Mouse (Mus musculus): ENCODE measurements around the gene Tle3. TPM values are rescaled to one million over a fixed set of nuclear protein-coding genes. Genes with fewer than 3 reads are reported as not detected.

Tle3 gene
- polyA plus RNA-seq, 1 experiment from 2014 or later: 26.0 TPM

DNA sequence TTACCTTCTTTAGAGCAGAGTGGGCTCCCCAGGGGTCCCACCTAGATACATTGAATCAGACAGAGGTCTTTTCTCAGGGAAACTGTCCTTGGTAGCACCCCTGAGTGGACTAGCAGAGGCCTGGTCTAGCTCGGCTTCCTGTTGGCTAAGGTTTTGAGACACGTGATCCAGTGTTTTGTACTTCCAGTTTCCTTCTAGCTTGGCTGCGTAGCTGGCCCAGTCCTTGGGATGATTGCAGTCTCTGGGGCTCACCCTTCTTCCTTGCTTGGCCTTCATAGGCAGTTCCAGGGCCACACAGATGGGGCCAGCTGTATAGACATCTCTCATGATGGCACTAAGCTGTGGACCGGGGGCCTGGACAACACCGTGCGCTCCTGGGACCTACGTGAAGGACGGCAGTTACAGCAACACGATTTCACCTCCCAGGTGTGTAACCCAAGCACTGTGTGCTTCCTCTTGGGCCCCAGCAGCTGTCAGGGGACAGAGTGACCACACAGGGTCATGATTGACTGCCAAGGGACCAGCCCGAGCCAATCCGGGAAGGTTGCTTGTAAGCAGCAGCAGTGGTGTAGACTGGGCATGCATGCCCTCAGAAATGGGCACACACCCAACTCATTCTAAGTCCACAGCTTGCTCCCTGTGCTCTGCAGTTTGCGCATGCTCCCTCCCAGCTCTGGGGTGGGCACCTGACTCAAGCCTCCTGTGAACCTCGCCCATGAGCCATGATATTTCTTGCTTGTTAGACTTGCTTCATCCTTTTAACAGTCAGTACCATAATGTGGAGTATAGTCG, 41.7 kb downstream of the Tle3 start:
- no peak overlapping the region for H3K4me2 ChIP-seq (replicated peaks; ENCODE audit: low read depth, low read length)
- ATAC-seq (ENCODE audit: low FRiP score, low TSS enrichment): no peak
- H3K27me3 ChIP-seq (ENCODE audit: insufficient read depth, low read length): no peaks in the 10 kb centered on the region
- peaks cover 88% of the 10 kb centered on the region for H3K36me3 ChIP-seq (ENCODE audit: insufficient read depth, low read length)
- no peak overlapping the region for H3K9ac ChIP-seq (replicated peaks; ENCODE audit: low read length)
- peaks cover 7% of the 10 kb centered on the region for H3K4me1 ChIP-seq (ENCODE audit: insufficient read depth, low read length)
- H3K4me3 ChIP-seq (ENCODE audit: low read length): no peak overlapping the region
- no peaks in the 10 kb centered on the region for H3K9me3 ChIP-seq (ENCODE audit: low read length)
- 83% methylated on average over 14 of the region's 14 CpGs for WGBS
- no peak overlapping the region for H3K27ac ChIP-seq (ENCODE audit: low read length)

DNA sequence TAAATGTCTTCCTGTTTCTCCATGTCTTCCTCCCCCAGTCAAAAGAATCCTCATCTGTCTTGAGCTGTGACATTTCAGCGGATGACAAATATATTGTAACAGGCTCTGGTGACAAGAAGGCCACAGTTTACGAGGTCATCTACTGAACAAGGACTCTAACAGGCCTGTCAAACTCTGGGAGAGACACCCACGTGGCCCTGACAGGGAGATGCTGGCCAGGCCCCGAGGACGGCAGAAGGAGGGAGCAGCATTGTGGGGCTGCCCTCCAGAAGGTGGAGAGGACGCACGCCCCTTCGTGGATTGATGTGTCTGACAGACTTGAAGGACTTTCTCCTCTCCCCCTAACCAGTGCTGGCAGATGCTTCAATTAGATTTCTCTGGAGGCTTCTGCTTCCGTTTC, 44.4 kb downstream of the Tle3 start:
- no peak overlapping the region for H3K27ac ChIP-seq (ENCODE audit: low read length)
- H3K4me2 ChIP-seq (replicated peaks; ENCODE audit: low read depth, low read length): no peak overlapping the region
- H3K4me3 ChIP-seq (ENCODE audit: low read length): no peak overlapping the region
- H3K36me3 ChIP-seq (ENCODE audit: insufficient read depth, low read length): peaks cover 65% of the 10 kb centered on the region
- ATAC-seq (ENCODE audit: low FRiP score, low TSS enrichment): no peak
- H3K9me3 ChIP-seq (ENCODE audit: low read length): no peaks in the 10 kb centered on the region
- 21% methylated on average over 9 of the region's 9 CpGs for WGBS
- H3K27me3 ChIP-seq (ENCODE audit: insufficient read depth, low read length): no peaks in the 10 kb centered on the region
- H3K9ac ChIP-seq (replicated peaks; ENCODE audit: low read length): no peak overlapping the region
- H3K4me1 ChIP-seq (ENCODE audit: insufficient read depth, low read length): peaks cover 5% of the 10 kb centered on the region; the same call in 1 of the 2 replicates

DNA sequence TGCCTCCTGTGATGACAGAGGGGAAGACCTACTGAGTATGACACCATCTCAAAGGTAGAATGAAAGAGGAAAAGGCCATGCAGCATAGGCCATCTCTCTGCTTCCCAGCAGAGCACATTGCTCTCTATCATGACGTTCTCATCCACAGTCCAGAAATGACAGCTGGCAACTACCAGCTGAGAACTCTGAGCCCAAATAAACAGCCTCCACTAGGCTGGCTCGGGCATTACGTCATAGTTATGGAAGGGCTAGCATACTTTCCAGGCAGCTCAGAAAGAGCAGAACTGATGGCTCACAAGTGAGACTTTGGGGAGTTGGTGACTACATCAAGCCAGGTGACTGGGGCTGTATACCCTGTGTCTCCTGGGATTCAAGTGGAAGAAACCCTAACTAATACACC, 49.5 kb downstream of the Tle3 start:
- Histone ChIP-seq H3K4me2 (replicated peaks; ENCODE audit: low read depth, low read length) (no peak overlapping the region), H3K9me3 (ENCODE audit: low read length) (no peaks in the 10 kb centered on the region), H3K4me3 (ENCODE audit: low read length) (no peak overlapping the region), H3K9ac (replicated peaks; ENCODE audit: low read length) (no peak overlapping the region), H3K27me3 (ENCODE audit: insufficient read depth, low read length) (no peaks in the 10 kb centered on the region; the same call in 1 of the 2 replicates), H3K36me3 (ENCODE audit: insufficient read depth, low read length) (peaks cover 14% of the 10 kb centered on the region), H3K27ac (ENCODE audit: low read length) (no peak overlapping the region), H3K4me1 (ENCODE audit: insufficient read depth, low read length) (no peaks in the 10 kb centered on the region)
- ATAC-seq (ENCODE audit: low FRiP score, low TSS enrichment): no peak
- 69% methylated on average over 3 of the region's 3 CpGs for WGBS

DNA sequence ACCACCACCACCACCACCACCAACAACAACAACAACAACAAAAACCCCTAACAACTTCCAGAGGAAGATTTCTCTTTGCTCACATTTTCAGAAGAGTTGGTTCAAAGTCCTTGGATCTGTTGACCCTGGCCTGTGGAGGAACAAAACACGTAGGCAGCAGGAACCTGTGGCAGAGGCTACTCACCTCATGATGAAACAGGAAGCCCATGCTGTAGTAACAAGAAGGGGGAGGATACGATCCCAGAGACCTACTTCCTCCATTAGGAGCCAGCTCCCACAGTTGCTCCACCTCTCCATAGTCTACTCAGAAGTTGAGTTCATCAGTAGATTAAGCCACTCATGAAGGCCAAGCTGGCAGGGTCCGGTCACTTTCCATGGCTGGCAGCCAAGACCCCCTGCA, 52.1 kb downstream of the Tle3 start:
- no peak overlapping the region for H3K9ac ChIP-seq (replicated peaks; ENCODE audit: low read length)
- H3K36me3 ChIP-seq (ENCODE audit: insufficient read depth, low read length): no peaks in the 10 kb centered on the region
- no peaks in the 10 kb centered on the region for H3K9me3 ChIP-seq (ENCODE audit: low read length)
- no peak overlapping the region for H3K4me3 ChIP-seq (ENCODE audit: low read length)
- H3K27me3 ChIP-seq (ENCODE audit: insufficient read depth, low read length): no peaks in the 10 kb centered on the region; the same call in 1 of the 2 replicates
- no peaks in the 10 kb centered on the region for H3K4me1 ChIP-seq (ENCODE audit: insufficient read depth, low read length)
- ATAC-seq (ENCODE audit: low FRiP score, low TSS enrichment): no peak
- WGBS: 69% methylated on average over 3 of the region's 3 CpGs
- no peak overlapping the region for H3K4me2 ChIP-seq (replicated peaks; ENCODE audit: low read depth, low read length)
- no peak overlapping the region for H3K27ac ChIP-seq (ENCODE audit: low read length)

DNA sequence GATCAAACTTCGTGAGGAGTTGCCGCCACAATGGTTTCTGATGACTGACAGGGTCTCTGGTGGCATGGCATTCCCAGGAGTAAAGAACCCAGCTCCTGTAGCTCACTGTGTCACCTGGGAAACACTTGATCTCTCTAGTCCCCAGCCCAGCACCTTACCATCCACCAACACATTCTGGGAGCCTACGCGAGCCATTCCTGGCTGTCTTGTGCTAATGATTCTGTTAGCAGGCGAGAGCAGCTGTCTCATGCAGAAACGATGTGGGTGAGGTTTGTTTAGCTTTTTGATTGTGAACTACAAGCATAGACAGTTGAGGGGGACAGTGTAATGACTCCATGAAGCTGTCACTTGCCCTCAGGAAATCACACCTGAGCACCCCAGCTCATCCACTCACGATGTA, 54.3 kb downstream of the Tle3 start:
- no peaks in the 10 kb centered on the region; the same call in 1 of the 2 replicates for H3K27me3 ChIP-seq (ENCODE audit: insufficient read depth, low read length)
- H3K27ac ChIP-seq (ENCODE audit: low read length): no peak overlapping the region
- H3K9ac ChIP-seq (replicated peaks; ENCODE audit: low read length): no peak overlapping the region
- H3K4me1 ChIP-seq (ENCODE audit: insufficient read depth, low read length): no peaks in the 10 kb centered on the region
- H3K36me3 ChIP-seq (ENCODE audit: insufficient read depth, low read length): no peaks in the 10 kb centered on the region
- no peaks in the 10 kb centered on the region for H3K9me3 ChIP-seq (ENCODE audit: low read length)
- ATAC-seq (ENCODE audit: low FRiP score, low TSS enrichment): no peak
- no peak overlapping the region for H3K4me3 ChIP-seq (ENCODE audit: low read length)
- no peak overlapping the region for H3K4me2 ChIP-seq (replicated peaks; ENCODE audit: low read depth, low read length)
- 80% methylated on average over 7 of the region's 7 CpGs for WGBS

DNA sequence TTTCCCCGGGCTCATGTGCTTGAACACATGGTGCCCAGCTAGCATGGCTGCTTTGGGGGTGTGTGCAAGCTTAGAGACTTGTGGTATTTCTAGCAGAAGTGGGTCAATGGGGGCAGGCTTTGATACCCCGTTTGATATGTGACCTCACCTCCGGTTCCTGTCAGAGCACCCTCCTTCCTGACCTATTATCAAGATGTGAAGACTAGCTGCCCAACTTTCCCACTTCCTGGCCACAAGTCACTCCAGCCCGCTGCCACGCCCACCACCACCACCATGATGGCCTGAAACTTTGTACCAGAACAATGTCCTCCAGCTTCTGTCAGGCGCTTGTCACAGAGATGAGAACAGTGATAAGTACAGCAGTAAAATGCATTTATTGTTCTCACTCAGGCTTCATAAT, 54.9 kb downstream of the Tle3 start:
- WGBS: 70% methylated on average over 6 of the region's 6 CpGs
- Histone ChIP-seq H3K4me1 (ENCODE audit: insufficient read depth, low read length) (no peaks in the 10 kb centered on the region), H3K27ac (ENCODE audit: low read length) (no peak overlapping the region), H3K4me2 (replicated peaks; ENCODE audit: low read depth, low read length) (no peak overlapping the region), H3K9me3 (ENCODE audit: low read length) (no peaks in the 10 kb centered on the region), H3K36me3 (ENCODE audit: insufficient read depth, low read length) (no peaks in the 10 kb centered on the region), H3K4me3 (ENCODE audit: low read length) (no peak overlapping the region), H3K9ac (replicated peaks; ENCODE audit: low read length) (no peak overlapping the region), H3K27me3 (ENCODE audit: insufficient read depth, low read length) (no peaks in the 10 kb centered on the region; the same call in 1 of the 2 replicates)
- no peak for ATAC-seq (ENCODE audit: low FRiP score, low TSS enrichment)

DNA sequence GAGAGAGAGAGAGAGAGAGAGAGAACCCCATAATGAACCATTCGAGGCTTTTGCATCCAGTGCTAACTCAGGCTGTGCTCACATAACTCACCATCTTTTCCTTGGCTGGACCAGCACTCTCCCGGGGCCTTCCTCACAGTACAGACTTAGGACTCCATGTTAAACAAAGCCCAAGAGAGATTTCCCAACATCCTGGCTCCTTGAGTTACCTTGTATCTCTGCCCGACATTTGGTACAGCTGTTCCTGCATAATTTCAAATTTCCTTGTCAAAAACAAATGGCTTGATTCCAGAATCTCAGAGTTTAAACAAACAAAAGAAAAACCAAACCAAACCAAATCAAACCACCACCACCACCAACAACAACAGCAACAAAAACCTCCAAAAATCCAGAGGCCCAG, 55.7 kb downstream of the Tle3 start:
- H3K4me2 ChIP-seq (replicated peaks; ENCODE audit: low read depth, low read length): no peak overlapping the region
- H3K4me1 ChIP-seq (ENCODE audit: insufficient read depth, low read length): no peaks in the 10 kb centered on the region
- 73% methylated on average over 3 of the region's 3 CpGs for WGBS
- H3K27ac ChIP-seq (ENCODE audit: low read length): no peak overlapping the region
- H3K36me3 ChIP-seq (ENCODE audit: insufficient read depth, low read length): no peaks in the 10 kb centered on the region
- ATAC-seq (ENCODE audit: low FRiP score, low TSS enrichment): no peak
- H3K9me3 ChIP-seq (ENCODE audit: low read length): no peaks in the 10 kb centered on the region
- no peak overlapping the region for H3K9ac ChIP-seq (replicated peaks; ENCODE audit: low read length)
- no peaks in the 10 kb centered on the region; the same call in 1 of the 2 replicates for H3K27me3 ChIP-seq (ENCODE audit: insufficient read depth, low read length)
- H3K4me3 ChIP-seq (ENCODE audit: low read length): no peak overlapping the region

DNA sequence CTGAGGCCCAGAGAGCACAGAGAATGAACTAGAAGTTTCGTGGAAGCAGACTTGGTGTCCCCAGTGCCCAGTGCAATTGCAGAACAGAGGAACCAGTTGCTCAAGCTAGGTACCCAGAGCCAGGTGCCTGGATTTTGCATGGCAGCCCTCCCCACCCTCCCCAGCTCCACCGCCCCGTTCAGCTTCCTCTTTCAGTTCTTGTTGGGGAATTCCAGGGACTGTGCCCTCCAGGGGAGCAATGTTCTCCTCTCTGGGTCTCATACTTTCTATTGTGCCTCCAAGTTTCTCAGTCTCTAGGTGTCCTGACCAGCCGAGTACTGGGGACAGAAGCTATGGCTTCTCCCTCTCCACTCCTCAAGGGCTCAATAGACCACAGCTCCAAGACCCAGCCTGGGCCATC, 59.7 kb downstream of the Tle3 start:
- no peak overlapping the region for H3K27ac ChIP-seq (ENCODE audit: low read length)
- no peaks in the 10 kb centered on the region for H3K9me3 ChIP-seq (ENCODE audit: low read length)
- no peak overlapping the region for H3K9ac ChIP-seq (replicated peaks; ENCODE audit: low read length)
- peaks cover 12% of the 10 kb centered on the region for H3K4me1 ChIP-seq (ENCODE audit: insufficient read depth, low read length)
- no peak overlapping the region for H3K4me2 ChIP-seq (replicated peaks; ENCODE audit: low read depth, low read length)
- 90% methylated on average over 4 of the region's 4 CpGs for WGBS
- H3K36me3 ChIP-seq (ENCODE audit: insufficient read depth, low read length): no peaks in the 10 kb centered on the region
- H3K27me3 ChIP-seq (ENCODE audit: insufficient read depth, low read length): no peaks in the 10 kb centered on the region; the same call in 1 of the 2 replicates
- H3K4me3 ChIP-seq (ENCODE audit: low read length): no peak overlapping the region
- no peak for ATAC-seq (ENCODE audit: low FRiP score, low TSS enrichment)

DNA sequence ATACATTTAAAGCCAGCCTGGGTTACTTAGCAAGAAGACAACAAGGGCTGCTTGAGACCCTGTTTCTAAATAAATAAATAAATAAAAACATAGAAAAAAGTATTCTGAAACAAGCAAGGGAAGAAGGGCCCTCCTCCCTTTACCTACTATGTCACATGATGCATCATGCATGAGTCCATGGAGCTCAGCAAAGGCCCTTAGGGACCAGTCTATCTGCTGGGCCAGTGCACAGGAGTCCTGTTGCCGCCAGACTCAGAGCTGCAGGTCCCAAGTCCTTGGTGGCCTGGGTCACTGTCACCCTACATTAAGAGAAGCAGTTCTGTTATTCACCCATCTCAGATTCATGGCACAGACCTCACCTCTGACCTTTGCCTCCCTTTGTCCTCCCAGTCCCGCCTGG, 61.0 kb downstream of the Tle3 start:
- Histone ChIP-seq H3K4me1 (ENCODE audit: insufficient read depth, low read length) (peaks cover 12% of the 10 kb centered on the region), H3K9me3 (ENCODE audit: low read length) (no peaks in the 10 kb centered on the region), H3K4me2 (replicated peaks; ENCODE audit: low read depth, low read length) (no peak overlapping the region), H3K27me3 (ENCODE audit: insufficient read depth, low read length) (no peaks in the 10 kb centered on the region), H3K27ac (ENCODE audit: low read length) (no peak overlapping the region), H3K4me3 (ENCODE audit: low read length) (no peak overlapping the region), H3K36me3 (ENCODE audit: insufficient read depth, low read length) (no peaks in the 10 kb centered on the region), H3K9ac (replicated peaks; ENCODE audit: low read length) (no peak overlapping the region)
- WGBS: 64% methylated on average over 2 of the region's 2 CpGs
- no peak for ATAC-seq (ENCODE audit: low FRiP score, low TSS enrichment)

DNA sequence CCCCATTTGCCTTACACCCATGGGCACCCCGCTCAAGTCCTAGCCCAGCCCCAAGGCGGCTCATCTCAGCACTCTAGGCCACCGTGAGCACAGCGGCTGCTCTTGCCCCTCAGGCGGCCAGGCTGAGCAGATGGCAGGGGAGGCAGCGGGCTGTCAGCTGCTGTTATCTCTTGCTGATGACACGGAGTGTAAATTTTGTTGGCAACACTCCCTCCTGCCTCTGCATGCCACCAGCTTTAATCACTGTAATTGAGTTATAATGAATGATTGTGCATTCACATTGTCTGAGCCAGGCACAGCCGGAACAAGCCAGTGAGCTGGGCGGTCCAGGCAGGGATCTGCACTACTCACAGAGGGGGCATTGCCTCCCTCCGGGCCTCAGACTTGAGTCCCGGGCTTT, 61.9 kb downstream of the Tle3 start:
- Histone ChIP-seq H3K9ac (replicated peaks; ENCODE audit: low read length) (no peak overlapping the region), H3K4me3 (ENCODE audit: low read length) (no peak overlapping the region), H3K36me3 (ENCODE audit: insufficient read depth, low read length) (no peaks in the 10 kb centered on the region), H3K4me1 (ENCODE audit: insufficient read depth, low read length) (peaks cover 12% of the 10 kb centered on the region), H3K27me3 (ENCODE audit: insufficient read depth, low read length) (no peaks in the 10 kb centered on the region), H3K27ac (ENCODE audit: low read length) (no peak overlapping the region), H3K4me2 (replicated peaks; ENCODE audit: low read depth, low read length) (no peak overlapping the region), H3K9me3 (ENCODE audit: low read length) (no peaks in the 10 kb centered on the region)
- no peak for ATAC-seq (ENCODE audit: low FRiP score, low TSS enrichment)
- WGBS: 42% methylated on average over 11 of the region's 11 CpGs

All from kidney, embryonic 16.5 days (tissue).